Mouse (Mus musculus): ENCODE data around the gene Mrpl47. TPM values are rescaled to one million over a fixed set of nuclear protein-coding genes. Genes with fewer than 3 reads are reported as not detected.

The Mrpl47 gene
- total RNA-seq, 2 experiments from 2014 or later, result 18.0 to 18.4 TPM

Other genes starting within 250 kb of the Mrpl47 start
- gene Kcnmb3, start 245.4 kb downstream of the Mrpl47 start, total RNA-seq (2021), result under 1 TPM in 1 of 2 experiments, not detected in 1; 0.76 TPM
- gene Zfp639, start 227.3 kb downstream of the Mrpl47 start, total RNA-seq (2021), result 10 to 100 TPM; 32.0 to 35.3 TPM
- 10 to 100 TPM; 86.7 to 88.5 TPM for gene Mfn1, start 208.1 kb downstream of the Mrpl47 start, total RNA-seq (2021)
- 10 to 100 TPM; 12.4 to 13.7 TPM for gene Gnb4, start 121.0 kb downstream of the Mrpl47 start, total RNA-seq (2021)
- gene Actl6a, start 31.3 kb downstream of the Mrpl47 start, total RNA-seq (2021), result 10 to 100 TPM; 16.3 to 17.3 TPM
- 100 to 1,000 TPM; 181 to 187 TPM for gene Ndufb5, start 615 bp downstream of the Mrpl47 start, total RNA-seq (2021)
- gene Usp13, start 79.9 kb upstream of the Mrpl47 start, total RNA-seq (2021), result 10 to 100 TPM; 20.2 to 20.4 TPM